Comparison of ENCODE assay signal across 9 mouse cellular contexts in genomic region chr5:134393624-134394023, GRCm38 (mm10).
A peak's percentile ranks its signal among the peaks of the same experiment; 100 is the strongest.
DNase-seq lines count a peak whose midpoint lies in the region; ATAC-seq and TF ChIP-seq lines count a peak whose summit lies in the region.
"Had no signal": no experiment of that assay in that cellular context is flagged by ENCODE, and none has a peak within 500 bp of the region (broad histone marks: within the 10 kb centered on the region; RNA-seq: fewer than 3 reads in every experiment).

No protein-coding gene starts in this region.

- no peak overlapping the region for H3K27ac ChIP-seq in MEL (ENCODE audit: control insufficient read depth, low read depth, low read length)
- H3K27ac ChIP-seq in intestine, embryonic 15.5 days = no peak overlapping the region
- no peak overlapping the region; the same call in 1 of the 2 replicates for H3K27ac ChIP-seq in liver, embryonic 15.5 days (replicated peaks)
- no peak overlapping the region for H3K27ac ChIP-seq in midbrain, embryonic 14.5 days (replicated peaks; ENCODE audit: low read depth, low read length)
- H3K27ac ChIP-seq in forebrain, embryonic 14.5 days (ENCODE audit: low read depth, low read length) = no peak overlapping the region
- H3K27ac ChIP-seq: neural tube, embryonic 12.5 days had no signal

- no peak for TF ChIP-seq CTCF in MEL (IDR thresholded peaks at IDR 0.05 in 2 of 3, conservative IDR thresholded peaks at IDR 0.05 in 1 of 3; ENCODE audit: control insufficient read depth in 1 of 3, insufficient read depth in 1 of 3, low read depth in 2 of 3, low read length in 3 of 3, poor library complexity in 1 of 3, severe bottlenecking in 1 of 3)

- WGBS in intestine, embryonic 15.5 days = 68% methylated on average over 6 of the region's 6 CpGs
- 27% methylated on average over 6 of the region's 6 CpGs for WGBS in liver, embryonic 15.5 days (ENCODE audit: insufficient replicate concordance)
- 86% methylated on average over 6 of the region's 6 CpGs for WGBS in midbrain, embryonic 14.5 days
- WGBS in forebrain, embryonic 14.5 days = 88% methylated on average over 6 of the region's 6 CpGs

- H3K36me3 ChIP-seq in MEL (ENCODE audit: control insufficient read depth in 1 of 2, insufficient read depth in 2 of 2, low read length in 2 of 2) = peaks cover 0 to 5% of the 10 kb centered on the region in 2 experiments; a peak in 3 of 4 replicates
- peaks cover 48% of the 10 kb centered on the region for H3K36me3 ChIP-seq in intestine, embryonic 15.5 days
- H3K36me3 ChIP-seq in liver, embryonic 15.5 days (replicated peaks) = peaks cover 20% of the 10 kb centered on the region; the same call in 1 of the 2 replicates
- peaks cover 96% of the 10 kb centered on the region for H3K36me3 ChIP-seq in midbrain, embryonic 14.5 days (ENCODE audit: control insufficient read depth, insufficient read depth, low read length)
- peaks cover 94% of the 10 kb centered on the region for H3K36me3 ChIP-seq in forebrain, embryonic 14.5 days (ENCODE audit: control insufficient read depth, insufficient read depth, low read length)

- H3K4me2 ChIP-seq in intestine, embryonic 15.5 days (replicated peaks) = no peak overlapping the region
- H3K4me2 ChIP-seq in liver, embryonic 15.5 days = peak overlapping the region; percentile 19; the same call in 1 of the 2 replicates
- H3K4me2 ChIP-seq in midbrain, embryonic 14.5 days (ENCODE audit: low read length) = no peak overlapping the region
- H3K4me2 ChIP-seq in forebrain, embryonic 14.5 days (ENCODE audit: low read length) = no peak overlapping the region
- H3K4me2 ChIP-seq: neural tube, embryonic 12.5 days had no signal

- TF ChIP-seq RAD21 in MEL (IDR thresholded peaks at IDR 0.05; ENCODE audit: low read depth, low read length) = no peak

- no peak overlapping the region for H3K4me3 ChIP-seq in MEL (ENCODE audit: control insufficient read depth in 1 of 2, insufficient read depth in 1 of 2, low read depth in 2 of 2, low read length in 2 of 2)
- H3K4me3 ChIP-seq in intestine, embryonic 15.5 days (replicated peaks) = no peak overlapping the region
- no peak overlapping the region for H3K4me3 ChIP-seq in liver, embryonic 15.5 days (replicated peaks)
- H3K4me3 ChIP-seq in midbrain, embryonic 14.5 days (replicated peaks; ENCODE audit: low read depth, low read length) = no peak overlapping the region
- no peak overlapping the region for H3K4me3 ChIP-seq in forebrain, embryonic 14.5 days (ENCODE audit: low read depth, low read length)
- H3K4me3 ChIP-seq: neural tube, embryonic 12.5 days had no signal

- ATAC-seq in intestine, embryonic 15.5 days = peak; percentile 18; the same call in 1 of the 2 replicates
- peak; percentile 80 for ATAC-seq in liver, embryonic 15.5 days (ENCODE audit: insufficient read depth)
- ATAC-seq in midbrain, embryonic 14.5 days (ENCODE audit: low FRiP score, low TSS enrichment) = no peak
- no peak for ATAC-seq in forebrain, embryonic 14.5 days

- H3K79me2 ChIP-seq in MEL (ENCODE audit: control insufficient read depth, insufficient read depth, low read length, poor library complexity) = no peaks in the 10 kb centered on the region

- DNase-seq in MEL (ENCODE audit: low read depth, low spot score) = peak; percentile 35
- peak; percentile 63 for DNase-seq in c-Kit-positive CD71-positive TER-119-negative erythroid progenitor cells, embryonic 14.5 days (ENCODE audit: low read depth)
- no peak for DNase-seq in left cerebral cortex, postnatal 36 days (ENCODE audit: low spot score in 2 of 2)
- no peak for DNase-seq in spleen, postnatal 14 days (ENCODE audit: low spot score in 2 of 2)
- DNase-seq in midbrain, embryonic 14.5 days = no peak
- no peak for DNase-seq in forebrain, embryonic 14.5 days (ENCODE audit: low spot score)

- no peaks in the 10 kb centered on the region for H3K9me3 ChIP-seq in MEL (replicated peaks; ENCODE audit: insufficient read depth, low read length)
- H3K9me3 ChIP-seq in intestine, embryonic 15.5 days = no peaks in the 10 kb centered on the region
- no peaks in the 10 kb centered on the region for H3K9me3 ChIP-seq in liver, embryonic 15.5 days (replicated peaks)
- H3K9me3 ChIP-seq in midbrain, embryonic 14.5 days (ENCODE audit: control insufficient read depth, low read length) = no peaks in the 10 kb centered on the region
- H3K9me3 ChIP-seq in forebrain, embryonic 14.5 days (replicated peaks; ENCODE audit: control insufficient read depth, low read length) = no peaks in the 10 kb centered on the region
- H3K9me3 ChIP-seq: neural tube, embryonic 12.5 days had no signal

- no peak for TF ChIP-seq EP300 in MEL (IDR thresholded peaks at IDR 0.05; ENCODE audit: low read depth in 1 of 2, low read length in 2 of 2)

- peaks cover 5 to 16% of the 10 kb centered on the region in 2 experiments; a peak in 3 of 4 replicates for H3K4me1 ChIP-seq in MEL (ENCODE audit: control insufficient read depth in 1 of 2, insufficient read depth in 2 of 2, low read length in 2 of 2)
- H3K4me1 ChIP-seq in intestine, embryonic 15.5 days (replicated peaks) = peaks cover 21% of the 10 kb centered on the region; the same call in 1 of the 2 replicates
- H3K4me1 ChIP-seq in liver, embryonic 15.5 days (replicated peaks) = peaks cover 29% of the 10 kb centered on the region
- no peaks in the 10 kb centered on the region for H3K4me1 ChIP-seq in midbrain, embryonic 14.5 days (ENCODE audit: control insufficient read depth, insufficient read depth, low read length)
- no peaks in the 10 kb centered on the region; the same call in 1 of the 2 replicates for H3K4me1 ChIP-seq in forebrain, embryonic 14.5 days (ENCODE audit: control insufficient read depth, insufficient read depth, low read length)
- H3K4me1 ChIP-seq: neural tube, embryonic 12.5 days had no signal

- H3K9ac ChIP-seq in MEL (ENCODE audit: control insufficient read depth, low read depth, low read length, poor library complexity, severe bottlenecking) = no peak overlapping the region
- no peak overlapping the region for H3K9ac ChIP-seq in intestine, embryonic 15.5 days
- H3K9ac ChIP-seq in liver, embryonic 15.5 days = no peak overlapping the region
- H3K9ac ChIP-seq in midbrain, embryonic 14.5 days (replicated peaks; ENCODE audit: low read length) = no peak overlapping the region
- H3K9ac ChIP-seq in forebrain, embryonic 14.5 days (ENCODE audit: low read length) = no peak overlapping the region
- H3K9ac ChIP-seq: neural tube, embryonic 12.5 days had no signal

- no peaks in the 10 kb centered on the region for H3K27me3 ChIP-seq in MEL (ENCODE audit: control insufficient read depth in 1 of 2, insufficient read depth in 2 of 2, low read length in 2 of 2)
- no peaks in the 10 kb centered on the region for H3K27me3 ChIP-seq in intestine, embryonic 15.5 days (replicated peaks)
- no peaks in the 10 kb centered on the region for H3K27me3 ChIP-seq in liver, embryonic 15.5 days
- no peaks in the 10 kb centered on the region for H3K27me3 ChIP-seq in midbrain, embryonic 14.5 days (ENCODE audit: control insufficient read depth, insufficient read depth, low read length)
- no peaks in the 10 kb centered on the region for H3K27me3 ChIP-seq in forebrain, embryonic 14.5 days (replicated peaks; ENCODE audit: control insufficient read depth, insufficient read depth, low read length)
- H3K27me3 ChIP-seq: neural tube, embryonic 12.5 days had no signal

- no peak for TF ChIP-seq POLR2A in MEL (IDR thresholded peaks at IDR 0.05; ENCODE audit: control insufficient read depth in 1 of 2, insufficient read depth in 1 of 2, low read depth in 1 of 2, low read length in 2 of 2, poor library complexity in 1 of 2)

- intact Hi-C loops in left cerebral cortex, postnatal 36 days (cut with DNase I) = no loop called here

TF ChIP-seq in MEL, 35 proteins besides CTCF, POLR2A, EP300 and RAD21:
- TF ChIP-seq ZKSCAN1 (IDR thresholded peaks at IDR 0.05; ENCODE audit: low read depth, low read length) (no peak), TBP (IDR thresholded peaks at IDR 0.05; ENCODE audit: low read depth, low read length) (no peak), MYC (IDR thresholded peaks at IDR 0.05; ENCODE audit: low read depth, low read length) (no peak), MAX (IDR thresholded peaks at IDR 0.05; ENCODE audit: low read length) (no peak), MEF2A (IDR thresholded peaks at IDR 0.05; ENCODE audit: extremely low read depth, insufficient replicate concordance, low read depth, low read length, poor library complexity, severe bottlenecking) (no peak), HCFC1 (IDR thresholded peaks at IDR 0.05; ENCODE audit: low read depth, low read length) (no peak)

Comparison
In these comparisons a context has a peak if more than half of its experiments do, and no peak if none do; other contexts are left out.
1. DNase-seq: peak in MEL (single experiment) and c-Kit-positive CD71-positive TER-119-negative erythroid progenitor cells, embryonic 14.5 days (single experiment); none in left cerebral cortex, postnatal 36 days (0 of 2), spleen, postnatal 14 days (0 of 2), midbrain, embryonic 14.5 days (single experiment) and forebrain, embryonic 14.5 days (single experiment).
2. ATAC-seq: peak in intestine, embryonic 15.5 days (single experiment) and liver, embryonic 15.5 days (single experiment); none in midbrain, embryonic 14.5 days (single experiment) and forebrain, embryonic 14.5 days (single experiment).